Mouse (Mus musculus) testis, adult 2 months (tissue): ENCODE results near the gene Hcn3. TPM values are rescaled to one million over a fixed set of nuclear protein-coding genes. Genes with fewer than 3 reads are reported as not detected.

ENCODE experiments used
- H3K27ac ChIP-seq: fragments of 200-500 bp; 2 replicates; pipeline ENCODE4 v1.5.1; 2012; ENCODE audit warnings: low read depth, low read length; ENCODE audit not compliant: control insufficient read depth, insufficient read depth
- H3K27me3 ChIP-seq: fragments of 200-500 bp; 2 replicates; pipeline ENCODE4 v1.6.1; 2012; ENCODE audit warnings: mild to moderate bottlenecking, low read length, moderate library complexity; ENCODE audit not compliant: control insufficient read depth, insufficient read depth
- H3K36me3 ChIP-seq: fragments of 200-500 bp; 2 replicates; pipeline ENCODE4 v1.6.1; 2012; ENCODE audit warnings: mild to moderate bottlenecking, low read length; ENCODE audit not compliant: control insufficient read depth, insufficient read depth
- H3K4me1 ChIP-seq: fragments of 200-500 bp; 2 replicates; pipeline ENCODE4 v1.6.1; 2012; ENCODE audit warnings: low read length; ENCODE audit not compliant: control insufficient read depth, insufficient read depth
- H3K4me3 ChIP-seq: fragments of 200-500 bp; 2 replicates; pipeline ENCODE4 v1.5.1; 2012; ENCODE audit warnings: low read depth, mild to moderate bottlenecking, low read length, moderate library complexity, mixed read lengths; ENCODE audit not compliant: control insufficient read depth
- CTCF ChIP-seq: fragments of 200-500 bp; IDR thresholded peaks from 2 replicates; pipeline ENCODE4 v1.5.1; 2012; ENCODE audit warnings: low read depth, mild to moderate bottlenecking, inconsistent platforms, low read length, moderate library complexity; ENCODE audit not compliant: control insufficient read depth, insufficient read depth, insufficient replicate concordance
- POLR2A ChIP-seq: fragments of 200-500 bp; IDR thresholded peaks from 2 replicates; pipeline ENCODE4 v1.6.1; 2012; ENCODE audit warnings: low read depth, mild to moderate bottlenecking, inconsistent platforms, low read length, moderate library complexity; ENCODE audit not compliant: control insufficient read depth
- polyA plus RNA-seq: library from polyadenylated mRNA; depleted of rRNA; stranded (reverse); fragments of >200 nt; gene quantifications from 2 replicates; pipeline ENCODE4 v1.2.3, GENCODE M21; 2012

Gene Hcn3
- polyA plus RNA-seq, 1 experiment: 2.2 TPM

- no peaks in the 10 kb centered on the region for H3K4me1 ChIP-seq
- H3K36me3 ChIP-seq: no peaks in the 10 kb centered on the region
- peak within 1 kb of the TSS; percentile 80 for H3K4me3 ChIP-seq
- peak within 1 kb of the TSS; percentile 45; the same call in 1 of the 2 replicates for H3K27ac ChIP-seq
- TF ChIP-seq CTCF (no peak), POLR2A (no peak)
- H3K27me3 ChIP-seq: no peaks in the 10 kb centered on the region
These were observed 42.5 kb upstream of the Hcn3 start, which contains the start of gene Gba for GRCm38 (mm10) chr3:89202253-89203141. Gba (plus strand) TSS chr3:89202928.

DNA sequence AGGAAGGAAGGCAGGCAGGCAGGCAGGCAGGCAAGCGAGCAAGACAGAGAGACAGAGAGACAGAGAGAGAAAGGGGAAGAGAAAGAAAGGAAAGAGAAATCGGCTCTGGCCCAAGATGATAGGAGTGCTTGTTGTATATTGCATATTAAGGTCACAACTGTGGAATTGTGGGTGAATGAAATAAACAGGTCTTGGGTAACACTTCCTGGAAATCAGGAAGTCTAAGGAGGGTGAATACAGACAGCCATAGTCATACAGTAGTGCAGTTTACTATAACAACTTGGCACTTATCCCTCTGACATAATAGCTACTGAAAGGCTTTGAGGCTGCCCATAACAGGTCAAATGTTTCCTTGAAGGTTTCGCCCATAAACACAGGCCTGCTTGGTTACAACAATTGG, 39.8 kb upstream of the Hcn3 start:
- no peak overlapping the region for H3K27ac ChIP-seq
- TF ChIP-seq POLR2A (no peak), CTCF (no peak)
- no peak overlapping the region for H3K4me3 ChIP-seq
- H3K36me3 ChIP-seq: no peaks in the 10 kb centered on the region
- no peaks in the 10 kb centered on the region for H3K27me3 ChIP-seq
- peaks cover 7% of the 10 kb centered on the region for H3K4me1 ChIP-seq

GRCm38 (mm10) chr3:89195979-89196877, 36.2 kb upstream of the Hcn3 start:
- Histone ChIP-seq H3K27me3 (no peaks in the 10 kb centered on the region), H3K4me3 (peak overlapping the region; percentile 34), H3K36me3 (no peaks in the 10 kb centered on the region), H3K27ac (peak overlapping the region; percentile 24), H3K4me1 (peaks cover 7% of the 10 kb centered on the region)
- peak; percentile 61 for TF ChIP-seq POLR2A
- TF ChIP-seq CTCF: peak; percentile 39; the same call in 1 of the 2 replicates

DNA sequence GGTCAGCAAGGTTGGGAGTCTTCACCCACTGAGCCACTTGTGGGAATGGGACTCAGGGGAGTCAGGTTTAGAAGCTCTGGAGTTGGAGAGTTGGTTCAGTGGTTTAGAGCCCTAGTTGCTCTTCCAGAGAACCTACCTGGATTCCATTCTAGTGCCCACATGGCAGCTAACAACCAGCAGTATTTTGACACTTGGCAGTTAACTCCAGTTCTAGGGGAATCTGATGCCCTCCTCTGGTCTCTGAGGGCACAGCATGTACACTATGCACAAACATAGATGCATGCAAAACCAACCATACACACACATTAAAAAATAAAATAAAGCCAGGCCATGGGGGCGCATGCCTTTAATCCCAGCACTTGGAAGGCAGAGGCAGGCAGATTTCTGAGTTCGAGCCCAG, 33.9 kb upstream of the Hcn3 start:
- Histone ChIP-seq H3K36me3 (no peaks in the 10 kb centered on the region), H3K4me3 (no peak overlapping the region), H3K4me1 (peaks cover 7% of the 10 kb centered on the region), H3K27ac (no peak overlapping the region), H3K27me3 (no peaks in the 10 kb centered on the region)
- TF ChIP-seq CTCF: no peak
- TF ChIP-seq POLR2A: no peak

DNA sequence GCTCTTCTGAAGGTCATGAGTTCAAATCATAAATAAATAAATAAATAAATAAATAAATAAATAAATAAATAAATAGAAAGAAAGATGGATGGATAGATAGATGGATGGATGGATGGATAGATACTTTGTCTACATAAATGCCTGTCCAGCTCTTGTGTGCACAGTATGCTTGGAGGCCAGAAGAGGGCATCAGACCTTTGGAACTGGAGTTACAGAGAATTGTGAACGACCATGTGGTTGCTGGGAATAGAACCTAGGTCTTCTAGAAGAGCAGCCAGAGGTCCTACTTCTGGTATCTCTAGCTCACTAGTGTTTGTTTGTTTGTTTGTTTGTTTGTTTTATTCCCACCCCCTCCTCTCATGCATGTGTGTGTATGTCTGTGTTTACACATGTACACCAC, 33.4 kb upstream of the Hcn3 start:
- peaks cover 7% of the 10 kb centered on the region for H3K4me1 ChIP-seq
- no peak overlapping the region for H3K4me3 ChIP-seq
- H3K27me3 ChIP-seq: no peaks in the 10 kb centered on the region
- H3K36me3 ChIP-seq: no peaks in the 10 kb centered on the region
- no peak overlapping the region for H3K27ac ChIP-seq
- TF ChIP-seq CTCF: no peak
- no peak for TF ChIP-seq POLR2A

DNA sequence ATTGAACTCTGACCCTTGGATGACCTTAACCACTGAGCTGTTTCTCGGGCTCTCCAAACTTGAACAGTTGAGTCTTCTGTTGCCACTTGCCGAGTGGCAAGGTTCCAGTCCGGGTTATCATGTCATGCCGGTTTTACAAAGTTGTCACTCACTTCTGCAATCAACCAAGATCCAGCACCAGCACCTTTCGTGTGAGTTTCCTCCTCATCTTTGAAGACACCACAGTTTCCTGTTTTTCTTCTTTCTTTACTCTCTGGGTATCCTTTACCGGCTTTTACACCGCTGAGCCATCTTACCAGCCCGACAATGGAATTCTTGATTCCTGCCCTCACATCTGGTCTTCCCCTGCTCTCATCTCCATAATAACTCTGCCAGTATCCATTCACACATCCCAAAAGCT, 30.4 kb upstream of the Hcn3 start:
- no peak for TF ChIP-seq CTCF
- no peak for TF ChIP-seq POLR2A

DNA sequence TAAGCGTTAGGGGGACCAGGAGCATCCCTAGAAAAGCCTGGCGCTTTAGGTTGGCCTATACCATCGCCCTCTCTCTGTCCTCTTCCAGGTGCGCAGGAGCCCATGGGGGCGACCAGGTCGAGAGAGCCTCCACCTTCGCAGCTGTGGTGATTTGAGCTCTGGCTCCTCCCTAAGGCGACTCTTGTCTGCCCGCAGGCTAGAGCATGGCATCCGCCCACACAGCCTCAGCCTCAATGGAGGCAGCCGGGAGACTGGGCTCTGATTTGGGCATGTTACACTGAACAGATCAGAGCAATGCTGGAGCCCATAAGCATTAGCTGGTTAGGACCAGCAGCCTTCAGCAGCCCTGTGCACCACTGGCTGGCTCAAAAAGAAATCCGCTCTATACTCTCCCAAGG, 28.5 kb upstream of the Hcn3 start:
- Histone ChIP-seq H3K4me3 (no peak overlapping the region), H3K27ac (no peak overlapping the region), H3K4me1 (peaks cover 10% of the 10 kb centered on the region), H3K27me3 (no peaks in the 10 kb centered on the region), H3K36me3 (no peaks in the 10 kb centered on the region)
- TF ChIP-seq POLR2A: no peak
- no peak for TF ChIP-seq CTCF

More for the DNA sequence above, 30.4 kb upstream of the Hcn3 start:
- Histone ChIP-seq H3K4me3 (no peak overlapping the region), H3K27ac (no peak overlapping the region), H3K27me3 (no peaks in the 10 kb centered on the region), H3K36me3 (no peaks in the 10 kb centered on the region), H3K4me1 (peaks cover 10% of the 10 kb centered on the region)
